Mouse (Mus musculus) thymus, postnatal 25 days (tissue): ENCODE results near the gene 1190005I06Rik.
A peak's percentile ranks its signal among the peaks of the same experiment; 100 is the strongest.

Experiments used
- DNase-seq: peaks from one replicate; pipeline ENCODE4 v3.0.0; 2022

The 1190005I06Rik gene

DNA sequence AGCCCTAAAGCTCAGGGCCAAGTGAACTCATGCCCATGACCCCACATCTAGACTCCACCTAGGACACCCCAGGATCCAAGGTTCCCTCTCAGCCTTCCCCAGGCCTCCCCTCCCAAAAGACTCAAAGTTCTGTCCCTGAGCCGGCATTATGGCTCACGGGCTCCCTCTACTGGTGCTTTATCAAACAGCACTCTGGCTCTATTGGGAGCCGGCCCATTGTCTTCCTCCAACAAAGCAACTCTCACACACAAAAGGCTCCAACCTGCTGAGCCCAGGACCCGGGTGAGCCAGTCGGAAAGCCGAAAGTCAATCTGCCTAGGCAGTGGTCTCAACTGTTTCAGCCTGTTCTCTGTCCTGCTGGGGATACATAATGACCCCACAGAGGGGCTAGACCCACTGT lies 29.3 kb downstream of the 1190005I06Rik start:
- peak; percentile 72 for DNase-seq

DNA sequence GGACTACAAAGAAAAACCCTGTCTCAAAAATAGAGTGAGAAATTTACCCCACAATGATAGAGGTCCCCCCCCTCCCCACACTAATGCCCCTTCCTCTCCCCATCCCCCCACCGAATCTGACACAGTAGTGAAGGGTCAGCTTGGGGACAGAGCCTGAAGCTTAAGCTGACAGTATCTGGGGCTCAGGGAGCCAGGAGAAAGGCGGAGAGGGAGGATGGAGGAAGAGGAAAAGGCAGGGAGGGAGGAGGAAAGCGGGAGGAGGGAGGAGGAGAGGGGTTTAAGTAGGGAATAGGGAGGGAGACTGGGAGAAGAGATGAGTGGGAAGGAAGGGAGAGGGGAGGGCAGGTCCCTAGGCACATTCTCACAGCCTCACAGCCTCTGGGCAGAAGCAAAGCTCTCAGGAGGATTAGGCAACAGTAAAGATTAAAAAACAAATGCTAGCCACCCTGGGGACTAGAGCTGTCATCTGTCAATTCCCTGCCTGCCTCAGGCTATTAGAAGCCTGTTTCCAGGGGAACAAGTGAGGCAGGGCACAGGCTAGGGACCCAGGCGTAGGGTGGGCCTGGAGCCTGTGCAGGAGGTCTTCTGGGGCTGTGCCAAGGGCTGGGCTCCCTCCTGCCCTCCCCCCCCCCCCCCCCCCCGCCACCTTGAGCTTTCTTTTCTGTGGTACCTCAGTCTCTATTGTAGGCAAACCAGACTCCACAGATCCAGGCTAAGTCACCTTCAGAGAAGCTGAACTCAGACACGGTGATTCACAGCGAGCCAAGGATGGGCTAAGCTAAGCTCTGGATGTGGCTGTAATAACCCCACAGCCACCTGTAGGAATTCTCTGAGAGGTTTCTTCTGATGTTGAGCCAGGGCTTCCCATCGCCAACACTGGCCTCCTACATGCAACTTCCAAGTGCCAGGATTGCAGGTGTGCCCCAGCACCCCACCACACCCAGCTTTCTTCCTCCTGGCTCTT lies 30.5 kb downstream of the 1190005I06Rik start:
- DNase-seq: no peak

DNA sequence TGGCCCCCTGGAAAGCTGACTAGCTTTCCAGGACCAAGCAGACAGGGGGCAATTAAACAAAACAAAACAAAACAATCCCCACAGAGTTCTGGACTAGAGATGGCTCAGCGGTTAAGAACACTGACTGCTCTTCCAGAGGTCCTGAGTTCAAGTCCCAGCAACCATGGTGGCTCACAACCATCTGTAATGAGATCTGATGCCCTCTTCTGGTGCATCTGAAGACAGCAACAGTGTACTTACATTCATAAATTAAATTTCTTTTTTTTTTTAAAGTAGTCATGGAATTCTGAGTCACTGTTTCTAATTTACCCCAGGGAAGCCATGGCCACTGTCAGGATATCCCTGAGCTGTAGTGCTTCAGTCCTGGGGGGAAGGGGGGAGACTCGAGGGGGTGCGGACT lies 32.9 kb downstream of the 1190005I06Rik start:
- no peak for DNase-seq

DNA sequence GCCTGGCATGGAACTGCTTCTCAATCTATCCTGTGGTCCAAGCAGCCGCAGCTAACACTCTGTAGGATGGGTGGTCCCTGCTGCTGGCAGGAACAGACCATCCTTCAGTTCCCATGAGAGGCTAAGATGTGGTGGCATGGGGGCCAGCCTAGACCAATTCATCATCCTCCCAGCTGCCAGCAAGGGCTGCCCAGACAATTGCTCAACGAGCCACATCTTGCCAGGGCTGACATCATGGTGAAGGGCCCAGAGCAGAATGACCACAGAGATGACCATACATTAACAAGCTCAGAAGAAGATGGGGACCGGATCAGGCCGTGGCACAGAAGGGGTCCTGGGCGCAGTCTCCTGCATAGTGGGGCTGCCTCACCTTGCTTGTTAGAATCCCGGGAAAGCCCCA lies 36.6 kb downstream of the 1190005I06Rik start:
- DNase-seq: no peak

DNA sequence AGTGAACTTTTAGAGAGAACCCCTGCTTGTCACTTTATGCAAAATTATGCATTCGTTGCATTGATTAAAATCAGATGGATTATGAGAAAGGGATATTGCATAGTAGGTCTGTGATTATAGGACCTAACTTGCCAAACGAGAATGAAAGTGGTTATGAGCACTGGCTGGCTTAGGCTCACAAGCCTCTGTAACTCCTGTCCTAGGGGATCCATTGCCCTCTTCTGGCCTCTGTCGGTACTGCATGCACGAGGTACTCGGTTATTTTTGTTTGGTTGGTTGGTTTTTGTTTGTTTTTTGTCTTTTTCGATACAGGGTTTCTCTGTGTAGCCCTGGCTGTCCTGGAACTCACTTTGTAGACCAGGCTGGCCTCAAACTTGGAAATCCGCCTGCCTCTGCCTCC lies 39.5 kb downstream of the 1190005I06Rik start:
- peak; percentile 78 for DNase-seq

DNA sequence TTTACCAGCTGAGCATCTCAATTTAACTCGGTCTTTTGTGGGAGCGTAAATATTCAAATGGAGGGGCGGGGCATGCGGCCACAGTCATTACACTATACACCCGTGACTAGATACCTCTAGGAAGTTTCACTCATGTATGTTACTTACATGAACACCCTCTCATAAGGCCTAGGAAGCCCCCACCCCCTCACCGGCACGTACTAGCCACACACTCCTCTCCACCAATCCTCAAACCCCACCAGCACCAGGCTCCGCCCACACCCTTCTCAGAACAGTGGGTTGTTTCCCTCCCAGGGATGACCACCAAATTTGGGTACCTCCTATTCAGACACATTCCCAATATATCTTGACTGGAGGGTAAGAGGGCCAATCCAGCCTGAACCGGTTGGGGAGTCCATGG lies 40.0 kb downstream of the 1190005I06Rik start:
- no peak for DNase-seq

DNA sequence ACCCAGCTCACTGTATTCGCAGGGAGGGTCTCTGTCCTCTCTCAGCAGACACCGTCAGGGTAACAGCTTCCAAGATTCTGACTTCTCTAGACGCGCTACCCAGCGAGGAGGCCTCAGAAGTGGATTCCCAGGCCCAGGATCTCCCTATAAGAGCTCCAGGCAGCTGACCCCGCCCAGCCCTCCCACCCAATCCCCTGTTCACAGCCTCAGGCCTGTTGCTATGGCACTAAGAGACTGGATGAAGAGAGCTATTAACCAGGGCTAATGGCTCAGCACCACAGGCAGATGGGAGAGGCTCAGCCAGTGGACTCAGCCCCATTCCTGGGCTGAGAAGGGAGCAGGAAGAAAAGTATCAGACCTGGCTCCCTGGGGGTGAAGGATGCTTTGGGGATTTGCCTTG lies 44.8 kb downstream of the 1190005I06Rik start:
- DNase-seq: no peak

DNA sequence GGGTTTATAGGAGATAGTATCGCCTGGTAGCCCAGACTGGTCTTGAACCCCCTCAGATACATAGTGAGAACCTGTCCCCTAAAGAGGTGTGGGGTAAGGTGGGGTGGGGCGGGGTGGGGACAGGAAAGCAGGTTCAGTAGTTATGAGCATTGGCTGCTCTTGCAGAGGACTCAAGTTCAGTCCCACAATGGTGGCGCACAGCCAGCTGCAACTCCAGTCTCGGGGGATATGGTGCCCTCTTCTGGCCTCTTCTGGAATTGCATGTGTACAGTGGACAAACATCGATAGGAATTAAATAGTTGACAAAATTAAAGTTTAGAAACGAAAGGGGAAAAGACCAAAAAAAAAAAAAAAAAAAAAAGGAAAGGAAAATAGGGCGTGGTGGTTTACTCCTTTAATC lies 47.9 kb downstream of the 1190005I06Rik start:
- DNase-seq: peak; percentile 82

DNA sequence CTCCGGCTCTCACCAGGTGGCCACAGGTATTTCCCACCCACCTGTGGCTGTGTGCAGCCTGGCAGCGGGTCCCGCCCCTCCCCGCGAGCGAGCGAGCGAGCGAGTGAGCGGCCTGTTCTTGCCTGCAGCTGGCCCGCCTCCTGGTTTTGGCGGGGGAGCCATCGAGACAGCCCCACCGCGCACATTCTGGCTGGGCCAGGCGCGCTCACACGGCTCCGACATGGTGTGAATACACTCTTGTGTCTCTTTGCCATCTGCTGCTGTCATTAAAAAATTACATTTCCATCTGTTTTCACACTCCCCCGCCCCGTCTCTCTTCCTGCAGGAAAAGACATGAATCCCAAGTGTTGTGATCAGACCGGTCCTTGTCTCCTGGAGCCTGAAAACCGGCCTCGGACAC lies 48.9 kb downstream of the 1190005I06Rik start:
- no peak for DNase-seq

DNA sequence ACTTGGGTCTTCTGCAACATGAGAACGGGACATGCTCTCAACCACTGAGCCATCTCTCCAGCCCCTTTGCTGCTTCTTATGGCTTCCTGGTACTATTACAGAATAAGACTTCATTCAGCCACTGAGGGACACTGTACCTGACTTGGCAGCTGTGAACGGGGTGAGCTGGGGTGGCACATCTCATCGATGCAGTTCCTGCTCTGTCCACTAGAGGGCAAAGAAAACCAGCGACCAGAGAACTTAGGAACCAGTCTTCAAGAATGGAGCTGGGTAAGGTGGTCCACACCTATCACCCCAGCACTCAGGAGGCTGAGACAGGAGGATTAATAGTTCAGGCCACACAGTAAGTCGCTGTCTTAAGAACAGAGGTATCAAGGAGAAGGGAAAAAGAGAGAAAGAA lies 51.5 kb downstream of the 1190005I06Rik start:
- DNase-seq: peak; percentile 64

DNA sequence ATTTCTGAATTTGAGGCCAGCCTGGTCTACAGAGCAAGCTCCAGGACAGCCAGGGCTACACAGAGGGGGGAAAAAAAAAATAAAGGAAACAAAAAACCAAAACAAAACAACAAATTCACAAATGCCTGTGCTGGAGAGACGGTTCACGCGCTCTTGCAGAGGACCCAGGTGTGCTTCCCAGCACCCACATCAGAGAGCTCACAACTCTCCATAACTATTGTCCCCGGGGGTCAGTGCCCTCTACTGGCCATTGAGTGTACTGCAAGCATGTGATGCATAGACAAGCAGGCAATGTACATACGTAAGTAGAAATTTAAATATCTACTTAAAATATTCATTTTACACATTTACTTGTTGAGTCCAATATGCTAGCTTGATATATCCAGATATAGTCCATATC lies 52.9 kb downstream of the 1190005I06Rik start:
- no peak for DNase-seq

DNA sequence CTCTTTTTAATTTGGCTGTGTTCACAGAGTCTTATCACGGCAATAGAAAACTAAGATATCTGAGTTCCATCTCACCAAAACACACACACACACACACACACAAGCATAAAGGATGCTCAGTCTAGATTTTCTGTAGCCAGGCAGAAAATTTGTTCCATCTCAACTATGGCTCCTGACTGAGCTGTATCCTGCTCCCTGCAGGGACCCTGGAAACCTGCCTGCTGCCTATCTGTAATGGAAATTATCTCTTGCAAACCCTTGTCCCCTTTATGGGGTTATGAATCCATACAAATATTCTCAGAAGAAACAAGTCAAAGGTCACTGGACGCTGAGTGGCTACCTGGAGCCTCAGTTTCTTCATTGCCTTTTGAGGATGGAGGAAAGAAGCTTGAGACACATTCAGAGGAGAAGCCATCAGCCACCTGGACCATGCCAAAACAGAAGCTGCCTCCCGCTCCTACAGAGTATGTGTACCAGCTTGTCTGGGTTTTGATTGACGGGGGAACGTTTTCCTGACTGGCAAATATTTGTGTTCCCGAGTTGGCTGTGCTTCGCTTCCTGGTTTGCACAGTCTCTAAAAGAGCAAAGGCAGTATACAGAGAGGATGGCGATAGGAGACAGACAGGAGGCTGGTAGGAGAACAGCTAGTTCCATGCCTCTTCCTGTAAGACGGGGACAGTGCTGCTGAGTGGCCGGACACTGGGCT lies 55.7 kb downstream of the 1190005I06Rik start:
- no peak for DNase-seq

DNA sequence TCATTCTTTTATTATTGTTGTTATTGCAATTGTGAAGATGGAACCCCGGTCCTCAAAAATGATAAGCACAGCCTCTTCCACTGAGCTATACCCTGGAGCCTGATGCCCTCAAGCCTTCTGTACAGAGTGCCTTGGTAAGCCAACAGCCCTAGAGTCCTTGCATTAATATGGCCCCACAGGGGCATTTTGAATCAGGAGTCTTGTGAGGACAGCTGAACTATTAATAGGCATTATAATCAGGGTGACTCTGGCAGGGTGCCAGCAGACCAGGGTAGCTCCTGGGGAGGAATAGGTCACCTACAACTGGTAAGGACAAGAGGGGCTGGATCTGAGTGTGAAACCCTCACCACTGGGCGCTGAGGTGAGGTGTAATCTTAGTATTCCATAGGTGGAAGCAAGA lies 57.5 kb downstream of the 1190005I06Rik start:
- no peak for DNase-seq

DNA sequence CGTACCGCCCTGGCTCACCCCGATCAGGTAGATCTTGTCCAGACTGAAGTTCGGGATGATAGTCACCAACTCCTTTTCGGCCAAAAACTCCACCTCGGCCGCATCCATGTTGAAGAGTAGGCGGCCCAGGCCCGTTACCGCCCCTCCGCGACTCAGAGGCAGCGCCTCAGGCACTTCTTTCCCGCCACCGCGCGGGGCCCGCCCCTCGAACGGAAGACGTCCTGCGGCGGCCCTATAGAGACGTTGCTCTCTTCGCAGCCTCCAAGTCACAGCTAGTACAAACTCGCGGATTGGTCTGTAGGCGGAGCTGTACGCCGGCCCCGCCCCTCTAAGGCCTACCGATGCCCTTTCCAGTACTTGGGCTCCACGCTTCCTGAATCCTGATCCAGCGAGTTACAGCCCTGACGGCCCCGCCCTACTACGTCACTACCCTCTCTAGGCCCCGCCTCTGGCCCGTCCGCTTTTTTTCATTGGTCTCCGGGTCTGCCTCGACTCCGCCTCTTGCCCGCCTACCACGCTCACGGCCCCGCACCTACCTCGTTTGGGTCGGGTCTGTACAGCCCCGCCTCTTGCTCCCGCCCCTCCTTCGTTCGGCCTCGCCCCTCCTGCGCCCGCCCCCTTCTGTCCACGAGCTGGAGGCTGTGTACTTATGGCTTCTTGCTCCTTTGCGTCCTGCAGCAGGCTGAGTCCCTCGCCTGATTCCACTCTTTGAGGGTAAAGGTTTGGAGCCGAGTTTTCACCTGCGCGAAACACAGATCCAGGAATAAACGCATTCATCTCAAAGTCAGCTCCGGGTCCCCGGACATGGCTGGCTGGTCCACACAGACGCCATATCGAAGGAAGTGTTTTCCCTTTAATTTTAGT lies 58.3 kb downstream of the 1190005I06Rik start, which contains the start of gene Gins2:
Gene Gins2, minus strand, starts transcription at position 397 of the 864 bp plus-strand sequence.
- DNase-seq: peak; percentile 99

DNA sequence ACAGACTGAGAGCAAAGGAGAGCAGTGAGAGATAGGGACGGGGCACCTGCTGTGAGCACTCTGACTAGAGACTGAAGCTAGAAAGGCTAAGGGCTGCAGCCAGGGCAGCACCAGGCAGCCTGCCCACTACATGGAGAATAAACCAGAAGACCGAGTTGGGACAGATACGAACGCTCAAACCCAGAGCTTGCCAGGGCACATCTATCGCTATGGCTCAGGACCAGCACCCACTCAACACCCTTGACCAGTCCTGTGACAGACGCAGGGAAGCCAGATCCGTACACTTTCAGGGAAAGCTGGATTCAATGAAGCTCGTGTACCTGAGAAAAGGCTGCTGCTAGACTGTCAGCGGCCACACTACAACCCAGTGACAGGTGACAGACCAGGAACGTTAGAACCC lies 61.9 kb downstream of the 1190005I06Rik start:
- no peak for DNase-seq

DNA sequence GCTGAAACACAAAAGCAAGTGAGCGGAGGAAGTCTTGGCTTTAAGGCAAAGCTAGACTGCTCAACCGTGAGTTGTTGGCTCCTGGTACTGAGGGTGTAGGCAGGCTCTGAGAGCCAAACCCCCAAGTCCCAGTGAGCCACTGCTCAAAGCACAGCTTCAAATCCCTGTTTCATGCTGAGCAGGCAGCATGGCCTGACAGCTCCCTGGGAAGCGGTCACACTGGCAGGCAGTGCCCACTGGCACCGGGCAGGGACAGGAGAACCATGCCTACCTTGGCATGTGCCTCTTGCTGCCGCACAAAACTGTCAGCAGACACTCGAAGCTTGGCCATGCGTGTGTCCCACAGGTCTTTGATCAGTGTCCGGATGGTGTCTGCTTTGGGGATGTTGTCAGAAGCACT lies 65.6 kb downstream of the 1190005I06Rik start:
- no peak for DNase-seq

DNA sequence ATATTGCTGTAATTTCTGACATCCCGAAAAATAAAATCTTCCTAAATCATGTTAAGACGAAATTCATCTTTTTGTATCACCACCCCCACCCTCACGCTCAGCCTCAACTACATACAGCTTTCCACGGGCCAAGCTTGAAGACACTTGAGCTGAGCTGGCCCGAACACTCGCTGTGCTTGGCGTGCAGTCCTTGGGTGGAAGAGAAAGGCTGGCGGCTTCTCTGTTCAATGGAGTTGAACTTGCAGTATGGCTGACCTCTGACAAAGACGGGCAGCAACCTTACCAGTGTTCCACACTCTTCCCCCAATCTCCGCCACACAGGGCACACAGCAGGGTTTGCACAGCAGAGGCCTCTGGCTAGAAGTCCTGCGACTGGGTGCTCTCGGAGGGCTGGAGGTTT lies 66.1 kb downstream of the 1190005I06Rik start:
- DNase-seq: no peak

DNA sequence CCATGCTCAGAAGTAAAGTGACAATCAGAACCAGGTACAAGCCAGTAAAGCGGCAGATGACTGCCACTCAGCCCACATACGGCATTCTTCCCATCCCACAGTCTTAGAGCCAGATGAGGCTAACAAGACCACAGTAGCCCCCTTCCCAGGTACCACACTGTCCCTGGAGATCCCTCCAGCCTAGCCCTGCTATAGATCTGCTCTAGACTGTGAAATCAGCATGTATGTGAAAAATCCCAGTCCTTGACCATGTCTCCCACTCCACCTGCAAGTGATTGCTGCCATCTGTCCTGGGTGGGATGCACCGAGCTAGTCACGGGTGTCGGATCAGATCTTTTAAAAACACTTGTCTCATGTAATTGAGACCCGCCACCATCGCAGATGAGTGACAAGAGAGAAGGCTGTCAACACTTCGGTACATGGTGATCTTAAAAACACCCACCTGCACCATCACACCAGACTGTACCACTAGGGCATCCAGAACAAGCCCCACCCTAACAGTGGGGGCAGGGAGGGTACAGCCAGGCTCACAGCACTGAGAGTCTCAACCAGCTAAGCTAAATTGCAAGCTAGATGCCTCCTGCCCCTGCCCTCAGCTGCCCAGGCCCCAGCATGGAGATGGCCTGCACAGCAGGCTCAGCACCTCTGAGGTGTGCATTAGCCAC lies 67.0 kb downstream of the 1190005I06Rik start:
- DNase-seq: no peak

DNA sequence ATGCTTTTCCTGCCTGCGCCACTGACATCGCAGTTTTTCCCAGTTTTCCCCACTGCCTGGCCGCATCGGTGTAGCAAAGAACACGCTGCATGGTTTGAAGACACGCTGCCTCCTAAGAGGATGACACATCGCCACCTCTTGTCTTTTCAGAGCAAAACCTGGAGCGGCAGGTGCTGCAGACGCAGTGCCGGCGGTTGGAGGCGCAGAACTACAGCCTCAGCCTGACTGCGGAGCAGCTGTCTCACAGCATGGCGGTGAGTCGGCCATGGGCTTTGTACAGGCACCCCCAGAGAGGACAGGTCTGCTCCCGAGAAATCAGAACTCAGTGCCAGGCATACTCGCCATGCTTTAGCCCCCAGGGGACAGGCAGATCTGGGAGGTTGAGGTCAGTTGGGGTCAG lies 69.6 kb downstream of the 1190005I06Rik start:
- no peak for DNase-seq

DNA sequence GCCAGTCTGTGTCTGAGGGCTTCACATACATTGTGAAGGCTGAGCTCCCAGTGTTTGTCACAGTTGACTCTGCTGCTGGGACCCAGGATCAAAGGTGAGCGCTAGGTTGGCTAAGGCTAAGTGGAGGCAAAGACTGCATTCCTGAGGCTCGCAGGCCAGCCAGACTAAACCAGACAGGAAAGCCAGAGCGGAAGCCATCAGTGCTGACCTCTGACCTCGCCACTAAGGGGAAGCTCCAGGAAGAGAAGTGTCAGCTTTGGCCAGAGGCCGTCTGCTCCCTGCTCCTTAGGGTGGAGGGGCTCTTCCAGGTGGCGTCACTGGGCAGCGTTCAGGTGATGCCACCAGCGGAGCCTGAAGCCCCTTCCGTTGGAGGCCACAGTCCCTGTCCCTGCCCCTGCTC lies 71.6 kb downstream of the 1190005I06Rik start:
- DNase-seq: no peak

DNA sequence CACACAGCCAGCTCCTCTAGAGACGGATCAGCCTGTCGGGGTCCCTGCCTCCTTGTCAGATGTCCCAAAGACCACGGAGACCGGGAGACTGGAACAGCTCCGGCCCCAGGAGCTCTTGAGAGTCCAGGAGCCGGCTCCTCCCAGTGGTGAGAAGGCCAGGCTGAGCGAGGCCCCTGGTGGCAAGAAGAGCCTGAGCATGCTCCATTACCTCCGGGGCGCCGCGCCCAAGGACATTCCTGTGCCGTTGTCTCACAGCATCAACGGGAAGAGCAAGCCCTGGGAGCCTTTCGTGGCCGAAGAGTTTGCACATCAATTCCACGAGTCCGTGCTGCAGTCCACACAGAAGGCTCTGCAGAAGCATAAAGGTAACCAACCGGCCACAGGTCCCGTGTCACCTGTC lies 72.5 kb downstream of the 1190005I06Rik start:
- no peak for DNase-seq

DNA sequence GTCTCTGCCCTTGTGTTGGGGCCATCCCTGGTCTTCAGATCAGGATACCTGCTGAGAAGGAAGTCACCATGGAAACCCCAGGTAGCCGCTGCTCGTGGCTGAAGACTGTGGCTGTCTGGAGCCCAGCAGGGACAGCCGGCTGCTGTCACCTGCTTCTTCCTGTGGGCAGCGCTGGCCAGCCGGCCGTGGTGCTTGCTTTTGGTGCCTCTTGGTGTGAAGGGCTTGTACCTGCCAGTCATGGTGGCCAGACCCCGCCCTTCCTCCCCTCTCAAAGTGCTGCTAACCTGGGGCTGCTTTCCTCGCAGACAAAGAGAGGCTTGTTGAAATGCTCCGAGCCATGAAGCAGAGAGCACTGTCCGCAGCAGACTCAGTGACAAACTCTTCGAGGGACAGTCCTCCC lies 73.6 kb downstream of the 1190005I06Rik start:
- no peak for DNase-seq

DNA sequence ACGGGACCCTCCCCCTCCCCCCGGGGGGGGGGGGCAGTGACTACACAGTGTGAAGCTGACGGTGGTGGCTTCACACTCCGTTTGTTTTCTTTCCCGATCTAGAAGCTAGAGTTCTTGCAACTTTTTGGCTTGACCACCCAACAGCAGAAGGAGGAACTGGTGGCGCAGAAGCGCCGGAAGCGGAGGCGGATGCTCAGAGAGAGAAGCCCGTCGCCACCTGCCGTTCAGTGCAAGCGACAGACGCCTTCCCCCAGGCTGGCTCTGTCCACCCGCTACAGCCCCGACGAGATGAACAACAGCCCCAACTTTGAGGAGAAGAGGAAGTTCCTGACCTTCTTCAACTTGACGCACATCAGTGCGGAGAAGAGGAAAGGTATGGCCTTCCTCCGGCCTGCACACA lies 74.9 kb downstream of the 1190005I06Rik start:
- DNase-seq: peak; percentile 44
